Mouse (Mus musculus) activated CD4-positive, CD25-positive, alpha-beta regulatory T cell, adult 4 months (primary cell): Measurements from ENCODE around the gene Nol9. TPM values are rescaled to one million over a fixed set of nuclear protein-coding genes. Genes with fewer than 3 reads are reported as not detected.
"Not testable (repeated sequence)": the region's sequence is repeated elsewhere in the genome, so short reads cannot be mapped to it uniquely, and the experiment has no call there.

Experiments
- ATAC-seq: one replicate; pipeline ENCODE4 v1.8.0; 2017
- polyA plus RNA-seq, 2 experiments: library from polyadenylated mRNA; unstranded; fragments of 100-300 nt; shearing (Covaris generic); gene quantifications; one replicate each; pipeline ENCODE4 v1.2.1; 2017

The Nol9 gene
- polyA plus RNA-seq, 2 experiments from 2014 or later, result 11.3 to 14.6 TPM

DNA sequence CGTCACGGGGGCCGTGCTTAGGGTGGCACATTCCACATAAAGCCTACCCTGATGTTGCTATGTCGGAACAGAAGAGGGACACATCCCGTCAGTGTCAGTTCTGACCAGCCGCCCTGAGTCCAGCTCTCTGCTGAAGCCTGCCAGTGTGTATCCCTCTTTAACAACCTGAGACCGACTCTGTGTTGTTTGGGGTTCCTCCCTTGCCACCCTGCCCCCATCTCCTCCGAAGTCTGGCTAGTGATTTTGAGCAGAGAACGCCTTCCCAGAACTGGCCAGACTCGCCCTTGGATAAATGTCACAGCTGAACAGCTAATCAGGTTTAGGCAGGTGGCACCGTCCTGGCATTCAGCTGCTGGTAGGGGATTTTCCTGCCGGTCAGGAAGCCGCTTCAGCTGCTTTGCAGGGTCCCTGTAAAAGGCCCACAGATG lies 28.4 kb upstream of the Nol9 start:
- ATAC-seq, result no peak

- ATAC-seq, result no peak
These were observed 27.9 kb upstream of the Nol9 start for GRCm38 (mm10) chr4:152011171-152011760.

GRCm38 (mm10) chr4:152012109-152012508 lies 27.0 kb upstream of the Nol9 start:
- ATAC-seq, result no peak

DNA sequence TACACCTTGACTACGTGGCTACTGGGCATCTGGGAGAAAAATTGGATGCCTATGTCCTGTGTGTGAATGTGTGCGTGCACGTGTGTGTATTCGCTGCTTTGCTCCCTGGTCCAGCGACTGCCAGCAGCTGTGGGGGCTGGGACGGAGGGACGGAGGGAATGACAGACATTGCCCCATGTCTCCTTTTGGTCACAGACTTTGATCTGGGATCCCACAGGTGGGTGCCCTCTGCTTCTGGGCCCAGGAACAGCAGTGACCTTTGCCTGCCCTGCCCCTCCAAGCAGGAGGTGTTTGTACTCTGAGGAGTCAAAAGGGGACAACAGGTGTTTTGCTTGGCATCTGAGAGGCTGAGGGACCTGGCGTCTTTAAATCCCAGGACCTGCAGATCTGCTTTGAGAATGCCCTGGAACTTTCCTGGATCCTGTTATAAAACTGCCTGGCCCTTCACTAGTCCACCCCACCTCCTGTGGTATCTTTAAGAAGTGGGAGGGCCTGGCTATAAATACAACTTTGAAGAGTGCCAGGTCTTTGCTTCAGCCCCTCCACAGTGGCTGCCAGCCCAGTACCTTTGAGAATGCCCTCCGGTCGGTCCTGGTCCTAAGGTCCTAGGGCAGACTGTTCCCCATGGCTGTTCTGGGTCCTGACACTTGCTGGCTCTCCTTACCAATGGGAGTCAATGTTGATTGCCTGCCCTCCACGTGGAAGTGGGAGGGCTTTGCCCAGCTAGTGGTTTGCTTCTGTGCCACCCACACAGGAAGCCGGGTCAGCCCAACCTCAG lies 25.9 kb upstream of the Nol9 start:
- no peak for ATAC-seq

DNA sequence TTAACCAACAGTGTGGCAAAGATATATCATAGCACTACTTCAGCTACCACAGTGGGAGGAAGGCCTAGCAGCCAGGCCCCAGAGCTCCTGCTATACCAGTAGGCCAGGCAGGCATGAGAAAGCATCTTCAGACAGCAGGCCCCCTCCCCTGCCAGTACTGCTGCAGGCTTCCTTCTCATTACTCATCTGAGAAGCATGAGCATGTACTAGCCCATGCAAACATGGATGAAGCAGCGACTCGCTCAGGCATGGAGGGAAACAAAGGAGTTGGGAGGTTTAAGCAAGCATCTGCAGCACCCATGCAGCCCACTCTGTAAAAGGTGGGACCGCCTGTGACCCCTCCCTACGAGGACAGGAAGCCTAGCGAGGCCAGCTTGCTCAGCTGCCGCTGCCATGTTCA lies 20.0 kb upstream of the Nol9 start:
- ATAC-seq, result no peak

DNA sequence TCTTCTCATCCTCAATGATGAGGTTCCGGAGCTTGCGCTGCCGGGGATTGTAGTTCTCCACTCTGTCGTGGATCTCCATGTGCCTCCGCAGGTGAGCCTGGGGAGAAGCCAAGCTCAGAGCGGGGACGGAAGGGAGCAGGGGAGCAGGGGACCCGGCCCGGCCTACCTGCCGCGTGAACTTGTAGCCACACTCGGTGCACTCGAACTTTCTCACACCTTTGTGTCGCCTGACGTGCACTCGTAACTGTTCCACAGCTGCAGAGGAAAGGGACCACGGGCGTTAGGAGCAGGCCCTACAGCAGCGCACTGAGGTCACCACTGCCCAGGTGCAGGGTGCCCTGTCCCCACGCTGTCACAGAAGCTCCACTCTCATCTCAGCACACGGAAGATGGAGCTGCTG lies 19.1 kb upstream of the Nol9 start:
- no peak for ATAC-seq

GRCm38 (mm10) chr4:152021568-152022097 lies 17.5 kb upstream of the Nol9 start:
- no peak for ATAC-seq

GRCm38 (mm10) chr4:152022506-152022905 lies 16.6 kb upstream of the Nol9 start:
- ATAC-seq, result no peak

DNA sequence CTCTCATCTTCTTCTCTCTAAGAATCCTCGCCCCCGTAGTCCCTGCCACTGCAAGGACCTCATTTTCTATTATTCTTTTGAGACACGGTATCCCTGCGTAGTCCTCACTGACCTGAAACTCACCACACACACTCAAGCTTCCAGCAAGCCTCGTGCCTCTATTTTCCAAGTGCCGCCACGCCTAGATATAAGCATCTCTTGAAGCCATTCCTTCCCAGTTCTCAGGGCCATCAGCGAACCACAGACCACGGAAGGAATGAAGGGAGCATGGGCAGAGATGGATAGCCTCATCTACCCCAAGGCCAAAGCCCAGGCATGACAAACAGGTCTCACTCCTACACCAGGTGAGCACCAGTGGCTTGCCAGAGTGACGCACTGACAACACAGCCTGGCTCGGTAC lies 14.6 kb upstream of the Nol9 start:
- no peak for ATAC-seq

DNA sequence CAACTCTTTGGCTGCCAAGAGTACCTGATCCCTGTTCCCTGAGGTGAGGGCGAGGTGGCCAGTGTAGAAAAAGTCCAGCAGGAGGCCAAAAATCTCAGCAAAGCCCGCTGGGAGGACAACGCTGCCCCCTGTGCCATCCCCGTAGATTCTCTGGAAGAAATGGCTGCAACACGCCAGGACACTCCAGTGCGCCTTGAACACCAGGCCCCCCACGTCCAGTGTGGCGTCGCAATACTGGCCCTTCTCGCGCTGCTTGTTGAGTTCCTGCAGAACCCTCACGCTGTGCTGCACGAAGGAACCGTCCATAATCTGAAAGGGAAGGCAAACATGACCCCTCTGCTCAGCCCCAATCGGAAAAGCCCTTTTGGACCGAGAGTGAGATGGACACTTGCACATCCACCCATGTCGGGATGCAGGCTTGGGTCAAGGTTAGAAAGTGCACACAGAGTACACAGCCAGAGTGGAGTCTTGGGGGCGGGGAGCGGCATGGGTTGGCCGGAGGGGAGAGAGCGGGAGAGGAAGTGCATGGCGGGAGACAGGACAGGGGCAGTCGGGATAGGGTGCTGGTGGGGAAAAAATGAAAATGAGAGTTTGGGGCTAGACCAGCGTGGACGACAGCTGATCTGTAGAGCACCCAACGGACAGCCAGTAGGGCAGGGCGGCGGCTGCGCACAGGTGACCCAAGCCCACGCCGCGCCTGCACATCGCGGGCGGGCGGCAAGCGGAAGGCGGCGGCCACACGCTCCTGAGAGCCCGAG lies 12.2 kb upstream of the Nol9 start:
- no peak for ATAC-seq

- ATAC-seq, result peak; percentile 99
These were observed 11.6 kb upstream of the Nol9 start, which contains the start of gene Zbtb48 for GRCm38 (mm10) chr4:152027524-152027923. Zbtb48 (minus strand) TSS chr4:152027671.

DNA sequence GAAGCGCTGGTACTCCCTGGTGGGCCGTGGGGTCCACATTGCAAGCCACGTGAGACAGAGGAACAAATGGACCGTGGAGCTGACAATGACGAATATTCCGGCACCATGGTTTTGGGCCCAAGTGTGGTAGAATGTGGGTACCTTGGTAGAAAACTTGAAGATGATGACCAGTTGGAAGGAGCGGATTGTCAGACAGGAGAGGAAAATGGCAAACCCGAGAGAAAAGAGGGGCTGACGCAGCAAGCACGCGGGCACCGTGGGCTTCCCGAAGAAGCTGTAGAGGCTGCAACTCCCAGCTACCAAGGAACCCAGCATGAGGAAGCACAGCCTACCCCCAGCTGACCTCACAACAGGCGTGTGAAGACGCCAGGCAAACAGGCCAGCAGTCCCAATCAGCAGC lies 10.7 kb upstream of the Nol9 start:
- no peak for ATAC-seq

GRCm38 (mm10) chr4:152029087-152029486 lies 10.0 kb upstream of the Nol9 start:
- ATAC-seq, result no peak

- ATAC-seq, result no peak
These were observed 9.1 kb upstream of the Nol9 start for GRCm38 (mm10) chr4:152029997-152030396.

DNA sequence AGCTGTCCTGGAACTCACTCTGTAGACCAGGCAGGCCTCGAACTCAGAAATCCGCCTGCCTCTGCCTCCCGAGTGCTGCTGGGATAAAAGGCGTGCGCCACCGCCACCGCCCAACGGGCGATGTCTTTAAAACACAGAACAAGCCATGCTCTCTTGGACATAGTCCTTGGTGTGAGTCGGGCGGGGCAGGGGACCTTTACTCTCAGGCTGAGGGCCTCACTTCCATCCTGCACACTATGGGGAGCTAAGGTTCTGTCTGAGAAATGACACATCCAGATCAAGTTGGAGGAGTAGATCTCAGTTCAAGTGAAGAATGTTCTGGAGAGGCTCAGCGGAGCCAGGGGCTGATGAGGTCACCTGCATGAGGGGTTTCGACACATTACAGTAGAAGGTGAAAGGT lies 6.2 kb upstream of the Nol9 start:
- no peak for ATAC-seq

DNA sequence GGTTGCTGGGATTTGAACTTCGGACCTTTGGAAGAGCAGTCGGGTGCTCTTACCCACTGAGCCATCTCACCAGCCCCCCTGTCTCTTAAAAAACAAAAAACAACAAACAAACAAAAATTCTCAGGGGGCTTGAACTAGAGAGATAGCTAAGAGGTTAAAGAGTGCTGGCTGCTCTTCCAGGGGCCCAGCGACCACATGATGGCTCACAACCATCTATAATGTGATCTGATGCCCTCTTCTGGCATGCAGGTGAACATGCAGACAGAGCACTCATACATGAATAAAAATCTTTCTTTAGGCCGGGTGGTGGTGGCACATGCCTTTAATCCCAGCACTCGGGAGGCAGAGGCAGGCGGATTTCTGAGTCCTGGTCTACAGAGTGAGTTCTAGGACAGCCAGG lies 2.7 kb upstream of the Nol9 start:
- ATAC-seq, result not testable (repeated sequence)

DNA sequence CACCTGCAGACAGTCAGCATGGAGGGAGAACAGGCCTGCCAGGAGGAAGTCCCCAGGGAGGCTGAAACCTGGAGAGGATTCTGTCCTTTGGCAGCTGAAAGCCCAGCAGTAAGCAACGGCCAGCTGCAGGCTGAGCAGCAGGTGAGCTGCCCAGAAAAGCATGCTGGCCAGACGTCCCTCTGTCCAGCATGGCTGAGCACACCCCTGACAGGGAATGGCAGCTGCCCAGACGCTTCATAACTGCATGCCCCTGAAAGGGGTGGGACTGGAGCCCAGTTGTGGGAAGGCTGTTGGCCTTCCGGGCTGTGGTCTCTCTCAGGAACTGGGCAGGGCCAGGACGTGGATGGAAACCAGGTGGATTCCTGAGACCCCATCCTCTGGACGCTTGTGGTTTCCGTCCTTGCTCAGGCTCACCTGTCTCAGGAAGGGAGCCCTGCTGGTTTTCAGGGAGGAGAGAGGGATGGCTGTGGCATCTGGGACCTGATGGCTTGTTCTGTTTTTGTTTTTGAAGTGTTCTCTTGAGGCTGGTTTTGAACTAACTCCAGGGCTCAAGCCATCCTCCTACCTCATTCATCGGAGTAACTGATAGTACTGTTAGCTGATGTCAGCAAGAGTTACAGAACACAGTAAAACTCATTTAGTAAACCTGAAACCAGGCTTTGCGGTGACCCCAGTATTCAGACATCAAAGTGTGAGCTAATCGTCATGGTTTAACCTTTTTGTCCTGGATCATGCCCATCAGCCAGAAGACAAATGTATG lies 716 bp upstream of the Nol9 start, which contains the start of gene Tas1r1:
Gene Tas1r1, minus strand, starts transcription at position 344 of the 760 bp plus-strand sequence.
- ATAC-seq, result no peak

DNA sequence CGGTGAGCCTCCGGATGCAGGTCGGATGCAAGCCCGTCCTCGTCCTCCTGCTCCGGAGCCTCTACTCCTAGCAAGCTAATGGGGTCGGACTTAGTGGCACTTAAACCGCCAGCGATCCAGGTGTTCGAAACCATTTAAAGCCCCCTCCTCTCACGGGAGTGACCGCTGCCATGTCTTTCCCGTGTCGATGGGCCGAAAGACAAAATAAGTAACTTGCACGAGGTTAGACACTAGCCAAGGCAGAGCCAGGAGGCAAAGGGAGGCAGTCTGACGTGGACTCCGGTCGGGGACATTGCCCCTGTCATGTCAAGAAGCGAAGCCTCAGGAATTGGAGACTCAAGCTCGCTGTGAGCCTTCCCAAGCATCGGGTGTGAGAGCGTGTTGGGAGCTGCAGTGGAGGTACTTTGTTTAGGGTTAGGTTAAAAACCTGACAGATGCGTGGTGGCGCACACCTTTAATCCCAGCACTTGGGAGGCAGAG lies 750 bp downstream of the Nol9 start:
- ATAC-seq, result no peak

DNA sequence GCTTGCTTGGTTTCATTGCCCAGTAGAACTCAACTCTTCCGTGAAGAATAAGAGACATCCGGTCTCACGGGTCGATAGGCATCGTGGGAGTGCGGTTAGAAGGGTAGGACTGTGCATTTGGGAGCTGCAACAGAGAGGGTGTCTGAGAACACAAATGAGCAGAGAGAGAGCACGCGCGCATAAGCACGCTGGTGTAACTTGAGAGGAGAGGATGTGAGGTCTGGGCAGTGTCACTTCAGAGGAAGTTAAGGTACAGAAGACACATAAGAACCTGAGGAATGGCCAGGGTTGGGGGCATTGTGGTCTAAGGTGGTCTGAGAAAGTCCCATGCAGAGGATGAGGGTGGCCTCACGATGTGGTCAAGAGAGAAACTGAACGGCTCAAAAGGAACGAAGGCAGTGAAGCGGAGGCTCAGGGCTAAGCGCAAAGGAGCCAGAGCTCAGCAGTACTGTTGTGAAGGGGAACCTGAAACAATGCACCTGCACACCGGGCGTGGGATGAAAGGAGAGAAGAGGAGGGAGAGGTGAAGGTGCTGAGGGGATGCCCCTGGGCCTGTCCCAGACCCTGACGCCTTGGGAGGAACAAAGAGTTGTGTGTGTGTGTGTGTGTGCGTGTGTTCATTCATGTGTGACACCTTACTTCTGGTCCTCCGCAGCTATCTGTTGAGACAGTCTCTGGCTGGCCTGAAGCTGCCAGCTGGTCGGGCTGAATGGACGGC lies 3.0 kb downstream of the Nol9 start:
- no peak for ATAC-seq

- no peak for ATAC-seq
These were observed 4.0 kb downstream of the Nol9 start for GRCm38 (mm10) chr4:152043171-152043570.

GRCm38 (mm10) chr4:152044609-152045008 lies 5.5 kb downstream of the Nol9 start:
- ATAC-seq, result no peak
